Mouse (Mus musculus): ENCODE measurements at regions not wholly inside any gene's neighbourhood (a gene's known extent, or its start where the extent isn't known, plus 50 kb on each side); places are given as distances from the start of the nearest gene placed in this dataset.

GRCm38 (mm10) chr1:142838663-142839062 lies 801.8 kb upstream of the B3galt2 start:
- WGBS, result 73% methylated on average over 4 of the region's 4 CpGs
- no peaks in the 10 kb centered on the region for H3K27me3 ChIP-seq

GRCm38 (mm10) chr1:142867024-142867700 lies 773.3 kb upstream of the B3galt2 start:
- Histone ChIP-seq H3K36me3 (no peaks in the 10 kb centered on the region), H3K27me3 (no peaks in the 10 kb centered on the region), H3K9ac (no peak overlapping the region), H3K9me3 (replicated peaks) (no peaks in the 10 kb centered on the region), H3K4me1 (no peaks in the 10 kb centered on the region), H3K27ac (no peak overlapping the region), H3K4me2 (no peak overlapping the region), H3K4me3 (replicated peaks) (no peak overlapping the region)
- WGBS, result 71% methylated on average over 4 of the region's 4 CpGs
- ATAC-seq (replicated peaks; ENCODE audit: low FRiP score), result no peak; the same call in 1 of the 2 replicates

More at GRCm38 (mm10) chr1:142838663-142839062, 801.8 kb upstream of the B3galt2 start:
- no peaks in the 10 kb centered on the region for H3K4me1 ChIP-seq
- no peak overlapping the region for H3K4me3 ChIP-seq (replicated peaks)
- H3K9me3 ChIP-seq (replicated peaks), result no peaks in the 10 kb centered on the region
- H3K9ac ChIP-seq, result no peak overlapping the region
- ATAC-seq (replicated peaks; ENCODE audit: low FRiP score), result no peak
- no peak overlapping the region for H3K27ac ChIP-seq
- H3K36me3 ChIP-seq, result no peaks in the 10 kb centered on the region
- no peak overlapping the region for H3K4me2 ChIP-seq

DNA sequence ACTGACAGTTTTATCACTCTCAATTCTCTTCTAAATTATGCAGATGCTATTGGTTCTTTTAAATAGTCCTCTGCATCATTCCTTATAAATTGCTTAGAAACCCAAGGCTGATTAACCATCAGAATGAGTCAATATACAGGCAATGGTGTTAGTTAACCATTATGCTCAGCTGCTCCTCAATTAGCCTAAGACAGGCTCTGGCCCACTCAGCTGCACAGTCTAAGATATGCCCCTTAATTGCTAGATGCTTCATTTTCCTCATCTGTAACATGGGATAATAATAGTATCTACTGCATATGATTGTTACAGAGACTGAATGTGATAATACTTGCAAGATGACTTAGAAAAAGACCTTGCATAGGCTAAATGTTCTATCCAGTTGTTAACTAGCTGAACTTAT lies 748.6 kb upstream of the B3galt2 start:
- H3K4me3 ChIP-seq (replicated peaks), result no peak overlapping the region
- no peak overlapping the region for H3K4me2 ChIP-seq
- no peaks in the 10 kb centered on the region for H3K27me3 ChIP-seq
- H3K9me3 ChIP-seq (replicated peaks), result no peaks in the 10 kb centered on the region
- no peak for ATAC-seq (replicated peaks; ENCODE audit: low FRiP score)
- no peak overlapping the region for H3K27ac ChIP-seq
- no peaks in the 10 kb centered on the region for H3K36me3 ChIP-seq
- no peak overlapping the region for H3K9ac ChIP-seq
- no peaks in the 10 kb centered on the region for H3K4me1 ChIP-seq

DNA sequence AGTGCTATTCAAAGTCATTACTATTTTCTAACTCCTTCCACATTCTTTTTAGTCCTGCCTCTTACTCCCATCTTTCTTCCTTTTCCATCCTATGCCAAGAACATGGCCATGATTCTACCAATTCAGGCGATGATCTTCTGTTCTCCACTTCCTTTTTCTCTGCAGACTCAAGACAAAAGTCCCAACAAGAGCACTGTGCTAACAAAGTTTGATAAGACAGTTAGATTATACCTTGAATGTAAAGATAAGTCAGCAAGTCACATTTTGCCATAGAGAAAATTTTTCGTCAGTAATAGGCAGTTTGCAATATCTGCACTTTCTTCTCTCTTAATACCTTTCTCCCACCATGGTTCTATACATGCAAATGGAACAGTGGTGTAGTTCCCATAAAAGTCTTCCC lies 747.3 kb upstream of the B3galt2 start:
- H3K4me3 ChIP-seq (replicated peaks), result no peak overlapping the region
- WGBS, result 87% methylated on average over 2 of the region's 2 CpGs

DNA sequence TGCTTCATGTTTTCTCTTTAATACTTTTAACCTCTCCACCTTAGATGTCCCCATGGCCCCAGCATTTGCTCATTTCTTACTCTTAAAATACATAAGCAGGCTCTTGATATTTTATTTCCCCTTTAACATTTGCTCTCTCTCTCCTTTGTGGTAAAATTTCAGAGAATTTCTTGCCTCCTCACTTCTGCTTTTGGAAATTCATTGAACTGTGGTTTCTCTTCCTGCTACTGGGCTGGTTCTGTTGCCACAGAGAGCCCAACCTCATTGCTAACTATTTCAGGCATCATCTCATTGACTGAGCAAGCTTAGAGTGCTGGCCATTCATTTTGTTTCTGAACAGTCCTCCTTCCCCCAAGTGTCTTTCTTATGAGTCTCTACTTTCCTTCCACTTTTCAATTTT lies 746.3 kb upstream of the B3galt2 start:
- Histone ChIP-seq H3K4me2 (no peak overlapping the region), H3K36me3 (no peaks in the 10 kb centered on the region), H3K4me3 (replicated peaks) (no peak overlapping the region), H3K27ac (no peak overlapping the region), H3K4me1 (no peaks in the 10 kb centered on the region), H3K27me3 (no peaks in the 10 kb centered on the region), H3K9ac (no peak overlapping the region), H3K9me3 (replicated peaks) (no peaks in the 10 kb centered on the region)
- no peak for ATAC-seq (replicated peaks; ENCODE audit: low FRiP score)

More for the DNA sequence above, 747.3 kb upstream of the B3galt2 start:
- Histone ChIP-seq H3K27ac (no peak overlapping the region), H3K27me3 (no peaks in the 10 kb centered on the region), H3K9ac (no peak overlapping the region), H3K9me3 (replicated peaks) (no peaks in the 10 kb centered on the region), H3K4me1 (no peaks in the 10 kb centered on the region), H3K4me2 (no peak overlapping the region), H3K36me3 (no peaks in the 10 kb centered on the region)
- no peak for ATAC-seq (replicated peaks; ENCODE audit: low FRiP score)

DNA sequence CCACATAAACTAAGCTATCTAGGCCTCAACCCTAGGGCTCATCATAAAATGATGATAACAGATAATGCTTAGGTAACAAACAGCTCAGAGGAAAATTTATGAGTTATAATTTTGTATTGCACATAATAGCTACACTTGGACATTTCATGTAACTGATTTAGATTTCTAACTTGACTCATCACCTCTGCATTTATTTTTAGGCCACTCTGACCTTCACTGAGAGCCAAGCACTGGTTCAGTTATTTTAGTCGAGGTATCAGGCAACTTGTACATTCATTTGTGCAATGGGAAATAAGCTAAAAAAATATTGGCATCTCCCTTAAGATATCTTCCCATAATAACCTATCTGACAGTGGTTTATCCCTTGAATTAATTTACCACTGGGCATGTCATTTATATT lies 745.4 kb upstream of the B3galt2 start:
- H3K4me1 ChIP-seq, result no peaks in the 10 kb centered on the region
- H3K27ac ChIP-seq, result no peak overlapping the region
- ATAC-seq (replicated peaks; ENCODE audit: low FRiP score), result no peak
- H3K4me2 ChIP-seq, result no peak overlapping the region
- no peaks in the 10 kb centered on the region for H3K27me3 ChIP-seq
- H3K4me3 ChIP-seq (replicated peaks), result no peak overlapping the region
- no peak overlapping the region for H3K9ac ChIP-seq
- 63% methylated on average over 1 of the region's 1 CpGs for WGBS
- H3K9me3 ChIP-seq (replicated peaks), result no peaks in the 10 kb centered on the region
- H3K36me3 ChIP-seq, result no peaks in the 10 kb centered on the region

GRCm38 (mm10) chr1:142909907-142910306 lies 730.6 kb upstream of the B3galt2 start:
- no peaks in the 10 kb centered on the region for H3K27me3 ChIP-seq
- H3K4me3 ChIP-seq (replicated peaks), result no peak overlapping the region
- no peak overlapping the region for H3K9ac ChIP-seq
- 82% methylated on average over 4 of the region's 4 CpGs for WGBS
- H3K4me1 ChIP-seq, result no peaks in the 10 kb centered on the region
- H3K36me3 ChIP-seq, result no peaks in the 10 kb centered on the region
- no peak overlapping the region for H3K4me2 ChIP-seq
- H3K9me3 ChIP-seq (replicated peaks), result no peaks in the 10 kb centered on the region
- no peak overlapping the region for H3K27ac ChIP-seq
- no peak for ATAC-seq (replicated peaks; ENCODE audit: low FRiP score)

GRCm38 (mm10) chr1:142956686-142957085 lies 683.8 kb upstream of the B3galt2 start:
- Histone ChIP-seq H3K36me3 (no peaks in the 10 kb centered on the region), H3K4me2 (no peak overlapping the region), H3K27me3 (no peaks in the 10 kb centered on the region), H3K9me3 (replicated peaks) (no peaks in the 10 kb centered on the region; the same call in 1 of the 2 replicates), H3K9ac (no peak overlapping the region), H3K4me3 (replicated peaks) (no peak overlapping the region), H3K4me1 (no peaks in the 10 kb centered on the region), H3K27ac (no peak overlapping the region)
- ATAC-seq (replicated peaks; ENCODE audit: low FRiP score), result no peak
- 84% methylated on average over 3 of the region's 3 CpGs for WGBS

GRCm38 (mm10) chr1:142971475-142971874 lies 669.0 kb upstream of the B3galt2 start:
- no peak overlapping the region for H3K4me3 ChIP-seq (replicated peaks)
- H3K9ac ChIP-seq, result no peak overlapping the region
- H3K27ac ChIP-seq, result no peak overlapping the region
- no peaks in the 10 kb centered on the region for H3K27me3 ChIP-seq
- H3K4me2 ChIP-seq, result no peak overlapping the region
- H3K4me1 ChIP-seq, result no peaks in the 10 kb centered on the region
- no peaks in the 10 kb centered on the region for H3K9me3 ChIP-seq (replicated peaks)
- ATAC-seq (replicated peaks; ENCODE audit: low FRiP score), result no peak
- H3K36me3 ChIP-seq, result no peaks in the 10 kb centered on the region

GRCm38 (mm10) chr1:142973387-142973786 lies 667.1 kb upstream of the B3galt2 start:
- WGBS, result 80% methylated on average over 2 of the region's 2 CpGs
- Histone ChIP-seq H3K36me3 (no peaks in the 10 kb centered on the region), H3K4me1 (no peaks in the 10 kb centered on the region), H3K4me2 (no peak overlapping the region), H3K9me3 (replicated peaks) (no peaks in the 10 kb centered on the region), H3K9ac (no peak overlapping the region), H3K27me3 (no peaks in the 10 kb centered on the region), H3K27ac (no peak overlapping the region), H3K4me3 (replicated peaks) (no peak overlapping the region)
- ATAC-seq (replicated peaks; ENCODE audit: low FRiP score), result no peak

DNA sequence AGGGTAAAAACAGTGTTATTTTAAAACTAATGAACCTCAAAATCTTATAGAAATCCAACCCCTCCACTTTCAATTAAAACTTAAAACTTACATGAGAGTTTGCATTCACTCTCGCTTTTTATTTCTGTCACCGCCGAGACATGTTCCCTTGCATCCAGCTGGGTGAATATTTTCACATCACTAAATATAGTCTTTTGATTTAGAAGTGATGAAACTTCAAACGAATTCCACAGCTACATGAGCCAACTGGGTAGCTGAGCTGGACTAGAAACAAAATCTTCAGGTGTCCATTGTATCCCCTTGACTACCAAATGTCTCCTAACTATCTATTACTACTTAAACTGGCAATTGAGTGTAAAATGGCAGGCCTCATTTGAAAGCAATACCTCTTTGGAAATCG lies 657.5 kb upstream of the B3galt2 start:
- no peak overlapping the region for H3K9ac ChIP-seq
- WGBS, result 79% methylated on average over 5 of the region's 5 CpGs

DNA sequence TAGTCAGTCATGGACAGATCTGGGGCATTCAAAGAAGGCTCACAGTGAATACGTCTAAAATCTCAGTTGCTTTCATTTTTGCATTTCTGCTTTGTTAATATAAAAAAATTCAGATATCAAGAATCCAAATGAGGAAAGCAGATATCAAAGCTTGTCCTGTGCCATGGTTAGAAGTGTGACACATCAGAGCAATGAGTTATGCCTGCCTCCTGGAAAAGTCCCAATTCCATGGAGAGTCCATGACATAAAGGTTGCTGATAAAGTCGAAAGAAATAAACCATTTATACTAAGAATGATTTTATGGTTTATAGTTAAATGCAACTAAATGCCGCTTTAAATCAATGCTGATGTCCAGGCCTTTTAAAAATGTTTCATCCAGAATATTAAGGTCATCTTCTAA lies 656.8 kb upstream of the B3galt2 start:
- Histone ChIP-seq H3K4me2 (no peak overlapping the region), H3K9ac (no peak overlapping the region), H3K27me3 (no peaks in the 10 kb centered on the region), H3K36me3 (no peaks in the 10 kb centered on the region), H3K4me3 (replicated peaks) (no peak overlapping the region), H3K9me3 (replicated peaks) (no peaks in the 10 kb centered on the region), H3K27ac (no peak overlapping the region), H3K4me1 (no peaks in the 10 kb centered on the region)
- 74% methylated on average over 3 of the region's 3 CpGs for WGBS
- ATAC-seq (replicated peaks; ENCODE audit: low FRiP score), result no peak

More for the DNA sequence above, 657.5 kb upstream of the B3galt2 start:
- Histone ChIP-seq H3K4me1 (no peaks in the 10 kb centered on the region), H3K36me3 (no peaks in the 10 kb centered on the region), H3K27me3 (no peaks in the 10 kb centered on the region), H3K27ac (no peak overlapping the region), H3K4me2 (no peak overlapping the region), H3K4me3 (replicated peaks) (no peak overlapping the region), H3K9me3 (replicated peaks) (no peaks in the 10 kb centered on the region)
- no peak for ATAC-seq (replicated peaks; ENCODE audit: low FRiP score)

- no peaks in the 10 kb centered on the region for H3K4me1 ChIP-seq
- H3K4me2 ChIP-seq, result no peak overlapping the region
- 60% methylated on average over 1 of the region's 1 CpGs for WGBS
- ATAC-seq (replicated peaks; ENCODE audit: low FRiP score), result no peak
- H3K27me3 ChIP-seq, result no peaks in the 10 kb centered on the region
- H3K36me3 ChIP-seq, result no peaks in the 10 kb centered on the region
- H3K9ac ChIP-seq, result no peak overlapping the region
- H3K9me3 ChIP-seq (replicated peaks), result no peaks in the 10 kb centered on the region
- H3K27ac ChIP-seq, result no peak overlapping the region
- no peak overlapping the region for H3K4me3 ChIP-seq (replicated peaks)
These were observed 654.9 kb upstream of the B3galt2 start for GRCm38 (mm10) chr1:142985516-142985915.

All from kidney, embryonic 15.5 days (tissue).